In genomic region chr19:57367849-57368387, GRCm38 (mm10) we compare ENCODE assay signal across 17 mouse cellular contexts. TPM values are rescaled to one million over a fixed set of nuclear protein-coding genes. Genes with fewer than 3 reads are reported as not detected.
DNase-seq lines count a peak whose midpoint lies in the region; ATAC-seq and TF ChIP-seq lines count a peak whose summit lies in the region.
"Had no signal": no experiment of that assay in that cellular context is flagged by ENCODE, and none has a peak within 500 bp of the region (broad histone marks: within the 10 kb centered on the region; RNA-seq: fewer than 3 reads in every experiment).

No protein-coding gene starts in this region.

- WGBS in heart, embryonic 12.5 days, result 62% methylated on average over 11 of the region's 11 CpGs
- 53% methylated on average over 11 of the region's 11 CpGs for WGBS in liver, embryonic 15.5 days (ENCODE audit: insufficient replicate concordance)
- 76% methylated on average over 11 of the region's 11 CpGs for WGBS in forebrain, embryonic 12.5 days

- H3K4me1 ChIP-seq in heart, embryonic 12.5 days (replicated peaks), result peaks cover 58% of the 10 kb centered on the region
- peaks cover 85% of the 10 kb centered on the region for H3K4me1 ChIP-seq in E14TG2a.4 (replicated peaks; ENCODE audit: low read depth, low read length)
- H3K4me1 ChIP-seq in brown adipose tissue, adult 24 weeks (ENCODE audit: control insufficient read depth, insufficient read depth, insufficient read length, low read length), result peaks cover 36% of the 10 kb centered on the region
- H3K4me1 ChIP-seq in liver, embryonic 15.5 days (replicated peaks), result peaks cover 66% of the 10 kb centered on the region
- H3K4me1 ChIP-seq in forebrain, embryonic 12.5 days, result peaks cover 50% of the 10 kb centered on the region

- peaks cover 41% of the 10 kb centered on the region for H3K36me3 ChIP-seq in heart, embryonic 12.5 days
- peaks cover 56% of the 10 kb centered on the region for H3K36me3 ChIP-seq in E14TG2a.4 (ENCODE audit: insufficient read depth, low read length)
- H3K36me3 ChIP-seq in liver, embryonic 15.5 days (replicated peaks), result peaks cover 40% of the 10 kb centered on the region
- H3K36me3 ChIP-seq in forebrain, embryonic 12.5 days (replicated peaks), result peaks cover 42% of the 10 kb centered on the region

- H3K27ac ChIP-seq in heart, embryonic 12.5 days (ENCODE audit: poor library complexity, severe bottlenecking), result peak overlapping the region; percentile 67
- peak overlapping the region; percentile 56 for H3K27ac ChIP-seq in brown adipose tissue, adult 24 weeks (replicated peaks; ENCODE audit: low read depth, low read length)
- H3K27ac ChIP-seq in liver, embryonic 15.5 days (replicated peaks), result peak overlapping the region; percentile 53
- H3K27ac ChIP-seq in forebrain, embryonic 12.5 days, result no peak overlapping the region
- H3K27ac ChIP-seq in left cerebral cortex, adult 2 months, result no peak overlapping the region
- H3K27ac ChIP-seq: hindbrain, embryonic 14.5 days; limb, embryonic 15.5 days had no signal

- no peak for DNase-seq in heart, adult 18-20 months
- DNase-seq in left cerebral cortex, adult 2 months (ENCODE audit: extremely low spot score in 1 of 2, low spot score in 2 of 2), result no peak
- DNase-seq: adrenal gland, adult 8-10 months; cerebellum, postnatal 10 days; kidney, adult 18-20 months; kidney, postnatal 14 days; thymus, postnatal 4 days had no signal

- no peak overlapping the region for H3K9ac ChIP-seq in heart, embryonic 12.5 days
- no peak overlapping the region for H3K9ac ChIP-seq in liver, embryonic 15.5 days
- H3K9ac ChIP-seq in forebrain, embryonic 12.5 days, result no peak overlapping the region
- H3K9ac ChIP-seq: hindbrain, embryonic 14.5 days; limb, embryonic 15.5 days had no signal

- H3K4me3 ChIP-seq in heart, embryonic 12.5 days, result no peak overlapping the region
- H3K4me3 ChIP-seq in E14TG2a.4 (replicated peaks; ENCODE audit: low read length), result peak overlapping the region; percentile 60
- no peak overlapping the region for H3K4me3 ChIP-seq in brown adipose tissue, adult 24 weeks (ENCODE audit: insufficient read depth, low read depth, low read length)
- H3K4me3 ChIP-seq in liver, embryonic 15.5 days (replicated peaks), result no peak overlapping the region
- H3K4me3 ChIP-seq in forebrain, embryonic 12.5 days (replicated peaks), result no peak overlapping the region
- no peak overlapping the region for H3K4me3 ChIP-seq in left cerebral cortex, adult 2 months
- H3K4me3 ChIP-seq: erythroblast, embryonic 14.5 days; limb, embryonic 15.5 days had no signal

- no peak for ATAC-seq in heart, embryonic 12.5 days (ENCODE audit: insufficient number of reproducible peaks, low FRiP score)
- ATAC-seq in liver, embryonic 15.5 days (ENCODE audit: insufficient read depth), result no peak
- no peak for ATAC-seq in forebrain, embryonic 12.5 days (ENCODE audit: low FRiP score)

- no peaks in the 10 kb centered on the region for H3K9me3 ChIP-seq in heart, embryonic 12.5 days (replicated peaks)
- H3K9me3 ChIP-seq in E14TG2a.4 (ENCODE audit: low read length), result no peaks in the 10 kb centered on the region
- H3K9me3 ChIP-seq in liver, embryonic 15.5 days (replicated peaks), result no peaks in the 10 kb centered on the region
- no peaks in the 10 kb centered on the region for H3K9me3 ChIP-seq in forebrain, embryonic 12.5 days
- H3K9me3 ChIP-seq: limb, embryonic 15.5 days had no signal

- H3K27me3 ChIP-seq in heart, embryonic 12.5 days (replicated peaks), result no peaks in the 10 kb centered on the region
- H3K27me3 ChIP-seq in E14TG2a.4 (ENCODE audit: insufficient read depth, low read length), result peaks cover 4% of the 10 kb centered on the region; the same call in 1 of the 2 replicates
- H3K27me3 ChIP-seq in liver, embryonic 15.5 days, result no peaks in the 10 kb centered on the region
- H3K27me3 ChIP-seq in forebrain, embryonic 12.5 days, result no peaks in the 10 kb centered on the region
- H3K27me3 ChIP-seq: limb, embryonic 15.5 days had no signal

- intact Hi-C loops in left cerebral cortex, adult 2 months (cut with DNase I), result no loop called here

- TF ChIP-seq CTCF in E14TG2a.4 (conservative IDR thresholded peaks at IDR 0.05; ENCODE audit: low read length), result no peak
- no peak for TF ChIP-seq CTCF in left cerebral cortex, adult 2 months (IDR thresholded peaks at IDR 0.05)

- no peak overlapping the region for H3K4me2 ChIP-seq in heart, embryonic 12.5 days
- H3K4me2 ChIP-seq in liver, embryonic 15.5 days, result peak overlapping the region; percentile 35; the same call in 1 of the 2 replicates
- no peak overlapping the region for H3K4me2 ChIP-seq in forebrain, embryonic 12.5 days
- H3K4me2 ChIP-seq: hindbrain, embryonic 14.5 days; limb, embryonic 15.5 days; midbrain, embryonic 11.5 days had no signal

RNA-seq across cellular contexts. Expression of gene Fam160b1, which starts 7.4 kb away (rescaled TPM):
- polyA plus RNA-seq in heart, embryonic 12.5 days (2016; fragmentation: Nextera tagmentation; extraction: Ambion mirVana), result 15.4 TPM in 2 replicates
- 10 to 100 TPM; 10.5 to 11.1 TPM for total RNA-seq in heart, adult 18-20 months (2021)
- 9.0 and 9.3 TPM in 2 replicates for polyA plus RNA-seq in brown adipose tissue, adult 24 weeks (2012; ENCODE audit: insufficient read depth, insufficient read length, missing spikeins)
- 6.0 and 6.6 TPM in 2 replicates for polyA plus RNA-seq in liver, embryonic 15.5 days (2015; fragmentation: Nextera tagmentation; extraction: Ambion mirVana)
- polyA plus RNA-seq in forebrain, embryonic 12.5 days (2016; fragmentation: Nextera tagmentation; extraction: Ambion mirVana), result 15.7 and 16.7 TPM in 2 replicates
- total RNA-seq in left cerebral cortex, adult 2 months (2021), result 10 to 100 TPM; 24.2 to 27.1 TPM

RNA-seq across cellular contexts. Expression of gene Ablim1, which starts 53.2 kb away (rescaled TPM):
- polyA plus RNA-seq in heart, embryonic 12.5 days (2016; fragmentation: Nextera tagmentation; extraction: Ambion mirVana), result 53.4 and 53.5 TPM in 2 replicates
- 100 to 1,000 TPM; 384 to 401 TPM for total RNA-seq in heart, adult 18-20 months (2021)
- polyA plus RNA-seq in brown adipose tissue, adult 24 weeks (2012; ENCODE audit: insufficient read depth, insufficient read length, missing spikeins), result 52.5 and 54.2 TPM in 2 replicates
- 9.5 and 11.3 TPM in 2 replicates for polyA plus RNA-seq in liver, embryonic 15.5 days (2015; fragmentation: Nextera tagmentation; extraction: Ambion mirVana)
- polyA plus RNA-seq in forebrain, embryonic 12.5 days (2016; fragmentation: Nextera tagmentation; extraction: Ambion mirVana), result 16.5 and 17.7 TPM in 2 replicates
- 100 to 1,000 TPM; 118 to 124 TPM for total RNA-seq in left cerebral cortex, adult 2 months (2021)
- total RNA-seq: MEL had no signal

Comparison
In these comparisons a context has a peak if more than half of its experiments do, and no peak if none do; other contexts are left out.
1. H3K27ac ChIP-seq: peak in heart, embryonic 12.5 days (single experiment), brown adipose tissue, adult 24 weeks (single experiment) and liver, embryonic 15.5 days (single experiment); none in forebrain, embryonic 12.5 days (single experiment) and left cerebral cortex, adult 2 months (single experiment).